Mouse (Mus musculus): ENCODE results near the gene Phlpp1.

GRCm38 (mm10) chr1:106139137-106139536 is 32.4 kb upstream of the Phlpp1 start:
- no peak for TF ChIP-seq CTCF (IDR thresholded peaks at IDR 0.05; ENCODE audit: extremely low read depth, insufficient read depth, low read length)
- no peak for TF ChIP-seq POLR2A (IDR thresholded peaks at IDR 0.05; ENCODE audit: extremely low read depth, insufficient read depth, low read length)

All from cortical plate, adult 2 months (tissue).